Mouse (Mus musculus) lung, postnatal 25 days (tissue): Measurements from ENCODE around the gene 2210016L21Rik.

ENCODE experiments used
- DNase-seq: peaks from one replicate; pipeline ENCODE4 v3.0.0; 2022; ENCODE audit warnings: low spot score

The 2210016L21Rik gene

GRCm38 (mm10) chr5:114945072-114945471, 3.1 kb downstream of the 2210016L21Rik start:
- no peak for DNase-seq

DNA sequence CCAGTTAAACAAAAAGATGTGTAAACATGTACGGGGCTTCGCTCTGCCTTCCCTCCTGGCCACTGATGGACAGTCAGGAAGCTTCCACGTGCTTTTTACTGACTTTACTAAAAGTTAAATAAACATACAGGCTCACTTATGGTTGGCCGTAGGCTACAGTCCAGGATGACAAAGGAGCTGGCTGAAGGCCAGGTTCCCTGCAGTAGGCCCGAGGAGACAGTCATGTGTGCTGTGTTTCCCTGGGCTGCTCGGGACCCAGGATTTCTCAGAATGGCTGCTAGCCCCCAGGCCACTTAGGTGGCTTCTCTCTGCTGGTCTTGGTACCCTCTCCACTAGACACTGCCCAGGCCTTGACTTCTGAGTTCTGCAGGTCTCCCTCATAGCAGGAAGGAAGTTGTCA, 6.9 kb downstream of the 2210016L21Rik start:
- DNase-seq = no peak

GRCm38 (mm10) chr5:114949316-114949715, 7.4 kb downstream of the 2210016L21Rik start:
- DNase-seq = no peak

- DNase-seq = no peak
Measured at GRCm38 (mm10) chr5:114949812-114950211, 7.9 kb downstream of the 2210016L21Rik start.

DNA sequence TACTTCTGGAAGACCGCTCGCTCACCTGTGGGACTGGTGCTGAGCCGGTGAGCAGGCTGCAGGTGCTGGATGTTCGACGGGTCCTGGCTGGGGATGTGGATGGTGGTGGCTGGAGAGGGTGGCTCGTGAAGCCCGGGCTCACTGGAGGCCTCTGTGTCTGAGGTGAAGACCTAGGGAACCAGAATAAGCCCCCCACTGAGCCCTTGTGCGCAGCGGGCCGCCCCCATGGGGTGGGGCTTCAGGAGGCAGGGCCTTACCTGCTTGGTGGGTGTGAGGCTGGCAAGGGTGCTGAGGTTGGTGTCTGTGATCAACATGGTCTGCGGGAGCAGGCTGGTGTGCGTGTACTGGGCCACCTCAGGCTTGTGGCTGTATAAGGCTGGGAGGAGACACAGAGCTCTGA, 8.7 kb downstream of the 2210016L21Rik start:
- DNase-seq = no peak

- no peak for DNase-seq
Measured at GRCm38 (mm10) chr5:114951279-114951880, 9.4 kb downstream of the 2210016L21Rik start.

- DNase-seq = no peak
Measured at GRCm38 (mm10) chr5:114953326-114953725, 11.4 kb downstream of the 2210016L21Rik start.

- no peak for DNase-seq
Measured at GRCm38 (mm10) chr5:114958069-114958468, 16.1 kb downstream of the 2210016L21Rik start.

DNA sequence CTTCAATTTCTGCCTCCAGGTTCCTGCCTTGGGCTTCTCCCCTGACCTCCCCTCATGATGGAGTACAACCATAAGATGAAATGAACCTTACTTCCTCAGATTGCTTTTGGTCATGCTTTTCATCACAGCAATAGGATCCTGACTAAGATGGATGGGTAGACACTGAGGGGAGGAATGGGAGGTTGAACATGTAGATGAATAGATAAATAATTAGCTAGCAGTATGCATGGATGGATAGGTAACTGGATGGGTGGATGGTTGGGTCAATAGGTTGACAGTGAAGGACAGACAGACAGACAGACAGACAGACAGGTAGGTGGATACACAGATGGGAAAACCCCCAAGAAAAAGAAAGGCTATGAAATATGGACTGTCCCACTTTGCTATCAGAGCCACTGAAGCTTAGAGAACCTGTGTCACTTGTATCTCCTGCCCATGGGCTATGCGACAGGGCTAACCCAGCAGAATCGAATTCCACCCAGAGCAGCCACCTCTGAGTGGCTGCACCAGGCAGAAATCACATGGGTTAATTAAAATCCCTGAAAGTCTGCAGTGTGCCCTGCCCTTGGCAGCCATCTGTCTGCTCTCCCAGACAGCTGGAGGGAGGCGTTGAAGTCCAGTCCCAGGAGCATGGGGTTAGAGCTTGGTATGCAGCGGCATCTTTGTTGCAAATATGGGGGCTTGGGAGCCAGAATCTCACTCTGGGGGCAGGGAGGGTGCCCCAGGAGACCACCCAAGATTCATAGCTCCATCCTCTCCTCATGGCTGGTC, 19.8 kb downstream of the 2210016L21Rik start:
- DNase-seq = no peak

- DNase-seq = no peak
Measured at GRCm38 (mm10) chr5:114964315-114964966, 22.5 kb downstream of the 2210016L21Rik start.

GRCm38 (mm10) chr5:114964967-114965898, 23.3 kb downstream of the 2210016L21Rik start:
- no peak for DNase-seq

GRCm38 (mm10) chr5:114967523-114968268, 25.7 kb downstream of the 2210016L21Rik start:
- no peak for DNase-seq

GRCm38 (mm10) chr5:114968651-114969050, 26.7 kb downstream of the 2210016L21Rik start:
- no peak for DNase-seq

GRCm38 (mm10) chr5:114969064-114969463, 27.1 kb downstream of the 2210016L21Rik start:
- DNase-seq = no peak

DNA sequence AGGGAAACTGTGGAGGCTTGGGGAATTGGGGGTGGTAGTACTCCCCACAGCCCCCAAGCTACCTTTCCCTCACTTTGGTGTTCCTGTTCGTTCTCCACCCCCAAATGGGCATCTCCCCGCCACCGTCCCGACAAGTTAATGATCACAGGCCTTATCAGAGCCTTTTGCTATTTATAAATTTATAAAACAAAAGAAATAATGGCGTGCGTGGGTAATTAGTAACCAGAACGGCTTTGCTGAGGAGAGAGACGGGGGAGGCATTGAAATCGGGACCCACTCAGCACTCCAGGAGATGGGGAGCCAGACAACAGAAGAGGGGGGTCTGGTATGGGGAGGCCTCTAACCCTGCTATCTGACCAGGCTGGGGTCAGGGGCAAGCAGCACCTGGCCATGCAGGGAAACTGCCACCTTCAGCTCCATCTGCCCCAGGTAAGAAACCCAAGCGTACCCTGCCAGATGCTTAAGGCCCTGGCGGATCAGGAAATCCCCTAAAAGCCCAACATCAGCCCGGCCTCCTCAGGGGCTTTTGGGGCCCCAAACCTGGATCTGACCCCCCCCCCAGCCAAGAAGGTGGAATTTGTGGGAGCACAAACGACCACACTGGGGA, 27.8 kb downstream of the 2210016L21Rik start:
- DNase-seq = no peak

GRCm38 (mm10) chr5:114970824-114971227, 28.9 kb downstream of the 2210016L21Rik start, which contains the start of gene Hnf1a:
Hnf1a (minus strand) TSS chr5:114971094.
- DNase-seq = no peak

GRCm38 (mm10) chr5:114972201-114972600, 30.2 kb downstream of the 2210016L21Rik start:
- no peak for DNase-seq

DNA sequence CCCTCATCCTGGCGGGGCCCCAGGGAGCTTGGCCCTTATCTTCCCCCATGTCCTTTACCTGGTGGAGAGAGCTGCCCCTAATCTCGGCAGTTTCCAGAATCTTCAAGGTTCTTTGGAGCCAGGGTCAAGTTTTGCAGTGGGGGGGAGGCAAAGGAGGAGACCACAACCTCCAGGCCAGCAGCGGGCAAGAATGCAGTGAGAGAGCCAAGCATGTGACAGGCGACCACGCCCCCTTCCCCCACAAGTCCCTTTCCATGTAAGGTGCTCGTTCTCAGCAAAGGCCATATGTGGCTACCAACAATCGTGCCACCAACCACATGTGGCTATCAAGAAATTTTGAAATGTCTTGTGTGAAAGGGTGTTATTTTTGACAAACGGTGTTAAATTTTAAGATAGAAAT, 31.2 kb downstream of the 2210016L21Rik start:
- DNase-seq = no peak

DNA sequence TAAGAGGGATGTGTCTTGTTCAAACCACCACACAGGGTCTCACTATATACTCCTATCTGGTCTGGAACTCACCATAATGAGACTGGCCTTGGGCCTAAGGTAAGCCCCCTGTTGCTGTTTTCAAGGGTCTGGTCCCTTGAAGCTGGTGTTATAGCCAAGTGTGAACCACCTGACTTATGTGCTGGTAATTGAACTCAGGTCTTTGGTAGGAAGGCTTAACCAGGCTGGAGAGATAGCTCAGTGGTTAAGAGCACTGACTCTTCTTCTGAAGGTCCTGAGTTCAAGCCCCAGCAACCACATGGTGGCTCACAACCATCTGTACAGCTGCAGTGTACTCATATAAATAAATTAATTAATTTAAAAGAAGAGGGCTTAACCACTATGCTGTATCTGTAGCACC, 35.0 kb downstream of the 2210016L21Rik start:
- no peak for DNase-seq

DNA sequence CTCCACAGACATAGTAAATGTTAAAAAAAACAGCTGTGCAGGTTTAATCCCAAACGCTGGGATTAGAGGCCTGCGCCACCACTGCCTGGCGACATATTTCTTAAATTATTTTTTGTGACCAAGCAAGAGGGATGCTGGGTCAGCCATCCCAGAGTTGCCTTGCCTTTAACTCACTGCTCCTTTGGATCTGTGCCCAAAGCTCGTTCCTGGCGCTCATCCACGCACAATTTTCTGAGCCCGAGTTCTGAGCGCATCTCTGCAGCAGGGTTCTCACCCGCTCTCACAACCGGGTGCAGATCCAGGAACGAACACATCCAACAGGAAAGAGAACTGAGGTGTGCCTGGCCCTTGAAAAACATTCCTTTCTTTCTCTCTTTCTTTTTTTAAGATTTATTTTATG, 36.5 kb downstream of the 2210016L21Rik start:
- no peak for DNase-seq

GRCm38 (mm10) chr5:114978888-114979249, 36.9 kb downstream of the 2210016L21Rik start:
- DNase-seq = no peak
